Mouse (Mus musculus) liver, embryonic 11.5 days (tissue): ENCODE data around the gene Fkrp. TPM values are rescaled to one million over a fixed set of nuclear protein-coding genes. Genes with fewer than 3 reads are reported as not detected.

ENCODE experiments used
- ATAC-seq: fragments of 200-750 bp; cut with Nextera tagmentation; replicated peaks from 2 replicates; pipeline ENCODE4 v1.8.0; 2017; ENCODE audit warnings: moderate number of reproducible peaks, mild to moderate bottlenecking, moderate TSS enrichment, moderate library complexity; ENCODE audit not compliant: low FRiP score
- DNase-seq: peaks from one replicate; pipeline ENCODE4 v3.0.0-alpha.2; 2017; ENCODE audit warnings: low spot score
- H3K27ac ChIP-seq: fragments of 300-500 bp; sonication (generic); 2 replicates; pipeline ENCODE4 v1.5.1; 2014; ENCODE audit warnings: mild to moderate bottlenecking, low read depth, low read length, control low read depth
- H3K27me3 ChIP-seq: fragments of 300-500 bp; sonication (generic); replicated peaks from 2 replicates; pipeline ENCODE4 v1.6.1; 2014; ENCODE audit warnings: low read length, mixed read lengths; ENCODE audit not compliant: control insufficient read depth, insufficient read depth
- H3K36me3 ChIP-seq: fragments of 300-500 bp; sonication (generic); 2 replicates; pipeline ENCODE4 v1.6.1; 2014; ENCODE audit warnings: mild to moderate bottlenecking, low read length, moderate library complexity, mixed read lengths; ENCODE audit not compliant: control insufficient read depth, insufficient read depth
- H3K4me1 ChIP-seq: fragments of 300-500 bp; sonication (generic); replicated peaks from 2 replicates; pipeline ENCODE4 v1.6.1; 2014; ENCODE audit warnings: low read length, mixed read lengths; ENCODE audit not compliant: control insufficient read depth, insufficient read depth
- H3K4me2 ChIP-seq: fragments of 300-500 bp; sonication (generic); 2 replicates; pipeline ENCODE4 v1.6.1; 2014; ENCODE audit warnings: mild to moderate bottlenecking, control low read depth, moderate library complexity
- H3K4me3 ChIP-seq: fragments of 300-500 bp; sonication (generic); 2 replicates; pipeline ENCODE4 v1.5.1; 2014; ENCODE audit warnings: low read depth, low read length, control low read depth
- H3K9ac ChIP-seq: fragments of 300-500 bp; sonication (generic); 2 replicates; pipeline ENCODE4 v1.6.1; 2014; ENCODE audit warnings: low read depth, low read length, control low read depth
- H3K9me3 ChIP-seq: fragments of 300-500 bp; sonication (generic); 2 replicates; pipeline ENCODE4 v1.6.1; 2016; ENCODE audit warnings: low read length, inconsistent platforms, mixed read lengths; ENCODE audit not compliant: control insufficient read depth
- WGBS: fragments of 180-500 bp; shearing (Covaris S2); extraction: QIAGEN DNeasy Blood & Tissue Kit; methylation state at CpG from one replicate; pipeline ENCODE4 v1.1.7; 2014; 5-methylcytosine and 5-hydroxymethylcytosine counted together
- polyA plus RNA-seq: library from polyadenylated mRNA; unstranded; fragments of >200 nt; fragmentation: Nextera tagmentation; extraction: Ambion mirVana; gene quantifications from 2 replicates; pipeline ENCODE4 v1.2.1, GENCODE M21; 2014

The Fkrp gene
- polyA plus RNA-seq, 1 experiment from 2014 or later, result 22.9 TPM

DNA sequence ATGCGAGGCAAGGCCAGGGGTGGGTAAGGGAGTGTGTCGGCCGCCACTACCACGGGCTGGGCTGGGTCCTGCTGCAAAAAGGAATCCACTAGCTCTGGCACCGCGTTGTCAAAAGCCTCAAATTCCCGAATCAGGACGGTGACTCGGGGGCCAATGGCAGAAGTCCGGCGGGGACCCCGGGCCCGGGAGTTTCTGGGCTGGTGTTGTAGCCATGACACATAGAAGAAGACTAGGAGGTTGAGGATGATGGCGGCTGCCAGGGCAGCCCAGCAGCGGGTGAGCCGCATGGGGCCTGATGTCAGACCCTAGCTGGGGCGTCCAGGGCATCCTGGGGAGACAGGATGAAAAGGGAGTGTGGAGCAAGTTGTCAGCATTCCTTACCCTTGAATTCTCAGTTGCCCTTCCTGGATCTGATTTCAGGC is 4.9 kb downstream of the Fkrp start:
- Histone ChIP-seq H3K36me3 (peaks cover 5% of the 10 kb centered on the region; the same call in 1 of the 2 replicates), H3K27me3 (peaks cover 20% of the 10 kb centered on the region), H3K27ac (no peak overlapping the region), H3K4me2 (peak overlapping the region; percentile 69), H3K4me1 (peaks cover 8% of the 10 kb centered on the region; the same call in 1 of the 2 replicates), H3K9ac (no peak overlapping the region), H3K9me3 (no peaks in the 10 kb centered on the region), H3K4me3 (peak overlapping the region; percentile 38)
- no peak for ATAC-seq
- no peak for DNase-seq
- WGBS, result 36% methylated on average over 17 of the region's 17 CpGs

DNA sequence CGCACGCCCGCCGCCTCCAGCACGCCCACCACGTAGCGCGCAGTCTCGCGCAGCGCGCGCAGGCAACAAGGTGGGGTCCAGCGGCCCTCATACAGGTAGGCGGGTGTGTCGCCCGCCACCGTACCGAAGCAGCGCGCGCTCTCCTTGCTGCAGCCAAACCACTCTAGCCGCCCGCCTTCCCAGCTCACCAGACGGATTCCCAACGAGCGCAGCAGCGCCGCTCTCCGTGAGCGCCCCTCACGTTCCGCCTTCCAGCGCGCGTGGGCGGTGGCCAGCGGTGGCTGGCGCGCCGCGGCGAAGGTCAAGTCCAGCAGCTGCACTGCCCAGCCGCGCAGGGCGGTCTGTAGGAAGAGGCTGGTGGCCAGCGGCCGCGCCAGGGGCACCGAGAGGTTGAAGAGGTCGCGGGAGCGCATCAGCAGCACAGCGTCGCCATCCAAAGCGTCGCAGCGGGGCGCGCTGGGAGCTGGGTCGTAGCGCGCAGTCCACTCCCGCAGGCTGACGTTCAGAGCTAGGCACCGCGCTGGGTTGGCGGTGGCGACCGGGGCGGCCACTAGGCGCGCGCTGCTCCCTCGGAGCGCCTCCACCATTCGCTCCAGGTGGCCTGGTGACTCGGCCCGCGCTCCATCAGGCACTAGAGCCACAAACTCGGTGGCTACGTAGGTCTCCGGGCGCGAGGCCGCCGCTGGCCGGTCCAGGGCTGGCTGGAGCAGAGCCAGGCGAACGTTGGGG is 5.4 kb downstream of the Fkrp start:
- Histone ChIP-seq H3K36me3 (peaks cover 5% of the 10 kb centered on the region; the same call in 1 of the 2 replicates), H3K9ac (no peak overlapping the region), H3K4me2 (peak overlapping the region; percentile 69), H3K9me3 (no peaks in the 10 kb centered on the region), H3K27me3 (peaks cover 20% of the 10 kb centered on the region), H3K4me3 (peak overlapping the region; percentile 38), H3K27ac (no peak overlapping the region), H3K4me1 (peaks cover 8% of the 10 kb centered on the region; the same call in 1 of the 2 replicates)
- DNase-seq (peak; percentile 58), ATAC-seq (no peak)
- 13% methylated on average over 90 of the region's 90 CpGs for WGBS

DNA sequence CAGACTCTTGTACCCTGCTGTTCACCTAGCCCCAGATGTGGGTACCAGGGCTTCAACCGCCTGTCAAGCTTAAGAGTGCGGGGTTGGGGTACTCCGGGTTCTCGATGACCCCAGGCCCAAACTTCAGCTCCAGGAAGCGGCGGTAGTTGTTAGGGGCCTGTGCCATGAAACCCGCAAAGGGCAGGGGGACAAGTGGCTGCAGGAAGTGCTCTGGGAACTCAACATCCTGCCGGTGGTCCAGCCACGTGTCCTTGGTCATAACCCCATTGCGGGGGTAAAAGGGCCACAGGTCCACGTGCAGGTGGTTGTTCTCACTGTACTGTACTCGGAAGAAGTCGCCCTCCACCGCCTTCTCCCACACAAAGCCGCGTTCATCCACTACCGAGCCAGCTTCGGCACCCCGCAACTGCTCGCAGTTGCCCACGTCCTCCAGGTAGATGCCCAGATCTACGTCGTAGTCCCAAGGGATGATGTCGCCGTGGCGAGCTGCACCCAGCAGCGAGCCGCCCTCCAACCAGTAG is 6.1 kb downstream of the Fkrp start:
- ATAC-seq (no peak), DNase-seq (no peak)
- Histone ChIP-seq H3K4me3 (peak overlapping the region; percentile 38), H3K9ac (no peak overlapping the region), H3K4me1 (peaks cover 5% of the 10 kb centered on the region; the same call in 1 of the 2 replicates), H3K27ac (no peak overlapping the region), H3K4me2 (peak overlapping the region; percentile 69), H3K9me3 (no peaks in the 10 kb centered on the region), H3K36me3 (peaks cover 5% of the 10 kb centered on the region; the same call in 1 of the 2 replicates), H3K27me3 (peaks cover 20% of the 10 kb centered on the region)
- whole genome bisulfite sequencing, result 47% methylated on average over 28 of the region's 28 CpGs

DNA sequence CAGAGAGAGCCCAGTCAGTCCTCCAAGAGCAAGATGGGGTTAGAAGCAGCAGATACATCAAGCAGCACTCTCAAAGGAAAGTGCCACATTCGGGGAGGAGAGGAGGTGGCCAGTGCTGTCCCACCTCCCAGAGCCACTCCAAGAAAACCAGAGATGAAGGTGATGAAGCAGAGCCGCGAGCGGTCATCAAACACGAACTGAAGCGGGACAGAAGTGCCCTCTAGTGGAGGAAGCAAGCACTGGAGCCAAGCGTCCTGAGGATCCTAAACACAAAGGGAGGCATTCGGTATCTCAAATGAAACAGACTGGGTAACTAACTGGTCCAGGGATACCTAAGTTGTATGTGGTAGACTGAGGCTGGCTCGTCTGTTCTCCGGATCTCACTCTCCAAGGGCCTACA is 6.8 kb downstream of the Fkrp start:
- DNase-seq (peak; percentile 66), ATAC-seq (peak; percentile 46)
- Histone ChIP-seq H3K27me3 (peaks cover 20% of the 10 kb centered on the region), H3K27ac (no peak overlapping the region), H3K4me1 (peaks cover 5% of the 10 kb centered on the region; the same call in 1 of the 2 replicates), H3K36me3 (peaks cover 5% of the 10 kb centered on the region; the same call in 1 of the 2 replicates), H3K4me2 (no peak overlapping the region), H3K4me3 (no peak overlapping the region), H3K9me3 (no peaks in the 10 kb centered on the region), H3K9ac (no peak overlapping the region)
- WGBS, result 24% methylated on average over 10 of the region's 10 CpGs

DNA sequence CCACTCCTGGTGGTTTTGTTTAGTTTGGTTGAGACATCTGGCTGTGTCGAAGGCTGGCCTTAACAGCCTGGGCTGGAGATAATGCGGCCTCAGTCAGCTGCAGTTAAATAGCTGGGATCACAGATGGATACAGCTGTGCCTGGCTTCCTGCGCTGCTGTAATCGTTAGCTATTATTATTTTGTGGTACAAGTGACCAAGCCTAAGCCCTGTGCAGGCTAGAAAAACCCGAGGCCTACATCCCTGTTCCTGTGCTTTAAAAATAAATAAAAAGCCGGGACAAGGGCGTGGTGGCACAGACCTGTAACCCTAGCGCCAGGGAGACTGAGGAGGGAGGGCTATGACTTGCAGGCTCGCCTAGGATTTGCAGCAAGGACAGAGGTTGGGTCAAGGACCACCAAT is 7.9 kb downstream of the Fkrp start:
- H3K4me1 ChIP-seq, result peaks cover 5% of the 10 kb centered on the region; the same call in 1 of the 2 replicates
- WGBS, result 86% methylated on average over 9 of the region's 9 CpGs
- H3K9ac ChIP-seq, result no peak overlapping the region
- ATAC-seq (no peak), DNase-seq (no peak)
- no peak overlapping the region for H3K4me3 ChIP-seq
- H3K27ac ChIP-seq, result no peak overlapping the region
- H3K36me3 ChIP-seq, result peaks cover 2% of the 10 kb centered on the region; the same call in 1 of the 2 replicates
- no peaks in the 10 kb centered on the region for H3K9me3 ChIP-seq
- no peak overlapping the region for H3K4me2 ChIP-seq
- H3K27me3 ChIP-seq, result peaks cover 20% of the 10 kb centered on the region

DNA sequence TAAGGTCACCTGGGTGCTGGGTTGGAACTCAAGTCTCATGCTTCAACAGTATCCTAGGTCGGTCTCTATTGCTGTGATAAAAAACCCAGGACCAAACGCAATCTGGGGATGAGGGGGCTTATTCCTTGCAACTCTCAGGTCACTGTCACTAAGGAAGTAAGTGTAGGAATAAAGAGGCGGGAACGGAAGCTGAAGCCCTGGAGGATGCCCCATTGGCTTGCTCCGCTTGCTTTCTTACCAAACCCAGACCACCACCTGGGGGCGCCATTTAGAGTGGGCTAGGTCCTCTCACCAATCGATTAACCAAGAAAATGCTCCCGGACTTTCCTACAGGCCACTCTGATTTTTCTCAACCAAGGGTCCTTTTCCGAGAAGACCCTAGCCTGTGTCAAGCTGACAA is 8.6 kb downstream of the Fkrp start:
- H3K4me1 ChIP-seq, result peaks cover 5% of the 10 kb centered on the region; the same call in 1 of the 2 replicates
- no peaks in the 10 kb centered on the region for H3K9me3 ChIP-seq
- ATAC-seq, result no peak
- peaks cover 20% of the 10 kb centered on the region for H3K27me3 ChIP-seq
- no peak for DNase-seq
- H3K9ac ChIP-seq, result no peak overlapping the region
- H3K4me2 ChIP-seq, result no peak overlapping the region
- H3K4me3 ChIP-seq, result no peak overlapping the region
- no peaks in the 10 kb centered on the region for H3K36me3 ChIP-seq
- 84% methylated on average over 9 of the region's 9 CpGs for WGBS
- no peak overlapping the region for H3K27ac ChIP-seq

DNA sequence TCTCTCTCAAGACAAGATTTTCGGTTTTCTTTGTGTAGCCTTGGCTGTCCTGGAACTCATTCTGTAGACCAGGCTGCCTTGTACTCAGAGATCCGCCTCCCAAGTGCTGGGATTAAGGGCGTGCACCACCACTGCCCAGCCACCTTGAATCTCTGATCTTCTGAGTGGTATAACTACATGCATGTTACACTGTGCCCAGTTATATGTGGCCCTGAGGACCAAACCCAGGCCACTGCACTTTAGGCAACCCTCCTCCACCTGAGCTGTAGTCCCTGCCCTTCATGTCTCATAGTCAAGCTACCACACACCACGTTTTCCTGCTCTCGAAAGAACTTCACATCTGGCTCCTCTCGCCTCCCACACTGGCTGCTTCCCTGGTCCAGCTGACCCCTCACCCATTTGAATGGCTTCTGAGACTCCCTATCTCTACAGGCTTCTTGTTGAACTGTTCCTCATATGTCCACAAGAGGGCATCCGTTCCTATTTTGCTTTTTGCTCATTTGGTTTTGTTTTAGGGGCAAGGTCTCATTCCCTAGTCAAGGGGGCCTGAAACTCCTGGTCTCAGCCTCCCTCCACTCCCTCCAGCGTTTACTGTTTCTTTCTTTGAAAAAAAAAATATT is 12.0 kb downstream of the Fkrp start:
- Histone ChIP-seq H3K27ac (no peak overlapping the region), H3K36me3 (no peaks in the 10 kb centered on the region), H3K9ac (no peak overlapping the region), H3K27me3 (no peaks in the 10 kb centered on the region), H3K4me3 (no peak overlapping the region), H3K4me2 (no peak overlapping the region), H3K9me3 (no peaks in the 10 kb centered on the region), H3K4me1 (no peaks in the 10 kb centered on the region)
- DNase-seq (no peak), ATAC-seq (peak; percentile 40; the same call in 1 of the 2 replicates)
- WGBS, result 32% methylated on average over 8 of the region's 8 CpGs

DNA sequence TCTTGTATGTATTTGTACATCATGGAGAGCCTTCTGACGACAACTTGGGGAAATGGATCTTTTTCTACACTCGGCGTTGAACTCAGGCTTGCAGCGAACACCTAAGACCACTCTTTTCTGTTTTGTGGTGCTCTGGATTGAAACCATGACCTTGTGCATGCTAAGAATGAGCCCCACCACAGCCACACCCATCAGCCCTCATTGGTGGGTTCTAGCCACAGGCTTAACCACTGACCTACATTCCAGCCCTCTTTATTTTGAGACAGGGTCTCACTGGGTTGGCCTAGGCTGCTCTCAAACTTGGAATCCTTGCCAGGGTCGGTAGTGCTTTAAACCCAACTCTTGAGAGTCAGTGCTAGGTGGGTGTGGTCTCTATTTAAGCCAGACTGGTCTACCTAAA is 21.6 kb downstream of the Fkrp start:
- no peak for DNase-seq
- Histone ChIP-seq H3K27me3 (no peaks in the 10 kb centered on the region), H3K4me3 (no peak overlapping the region), H3K9ac (no peak overlapping the region), H3K36me3 (peaks cover 27% of the 10 kb centered on the region), H3K27ac (no peak overlapping the region), H3K4me1 (peaks cover 5% of the 10 kb centered on the region), H3K4me2 (no peak overlapping the region), H3K9me3 (no peaks in the 10 kb centered on the region)
- ATAC-seq, result no peak
- WGBS, result 93% methylated on average over 5 of the region's 5 CpGs
